ENCODE assay signal across 16 mouse cellular contexts in genomic region chr17:85149211-85149738, GRCm38 (mm10).
"Had no signal": no experiment of that assay in that cellular context is flagged by ENCODE, and none has a peak within 500 bp of the region (broad histone marks: within the 10 kb centered on the region; RNA-seq: fewer than 3 reads in every experiment).

No protein-coding gene starts in this region.

- DNase-seq: kidney, adult 11 months; kidney, adult 8-10 months; kidney, postnatal 10 days; kidney, postnatal 36 days; layer of hippocampus, postnatal 36 days; liver, embryonic 13.5 days; lung, embryonic 14.5 days; spleen, adult 18-20 months; thymus, postnatal 36 days had no signal

- H3K36me3 ChIP-seq: kidney, embryonic 15.5 days; liver, embryonic 13.5 days; midbrain, embryonic 13.5 days; neural tube, embryonic 12.5 days; stomach, embryonic 15.5 days had no signal

- H3K4me2 ChIP-seq: kidney, embryonic 15.5 days; liver, embryonic 13.5 days; lung, embryonic 14.5 days; midbrain, embryonic 13.5 days; neural tube, embryonic 12.5 days; stomach, embryonic 15.5 days had no signal

- H3K9ac ChIP-seq: kidney, embryonic 15.5 days; liver, embryonic 13.5 days; lung, embryonic 14.5 days; midbrain, embryonic 13.5 days; neural tube, embryonic 12.5 days; stomach, embryonic 15.5 days had no signal

- H3K4me3 ChIP-seq: kidney, embryonic 15.5 days; left cerebral cortex, adult 2 months; liver, embryonic 13.5 days; midbrain, embryonic 13.5 days; neural tube, embryonic 12.5 days; stomach, embryonic 15.5 days had no signal

- H3K27me3 ChIP-seq: kidney, embryonic 15.5 days; liver, embryonic 13.5 days; neural tube, embryonic 12.5 days; stomach, embryonic 15.5 days had no signal

- H3K4me1 ChIP-seq: liver, embryonic 13.5 days; stomach, embryonic 15.5 days had no signal

- H3K27ac ChIP-seq: kidney, embryonic 15.5 days; left cerebral cortex, adult 2 months; liver, embryonic 13.5 days; macrophage; midbrain, embryonic 13.5 days; neural tube, embryonic 12.5 days; stomach, embryonic 15.5 days had no signal

- H3K9me3 ChIP-seq: kidney, embryonic 15.5 days; liver, embryonic 13.5 days; midbrain, embryonic 13.5 days; neural tube, embryonic 12.5 days; stomach, embryonic 15.5 days had no signal

- ATAC-seq: lung, postnatal 0 days; midbrain, embryonic 13.5 days had no signal
